Mouse (Mus musculus) midbrain, embryonic 10.5 days (tissue): ENCODE data around the gene Tbc1d10b. TPM values are rescaled to one million over a fixed set of nuclear protein-coding genes. Genes with fewer than 3 reads are reported as not detected.
"Not testable (repeated sequence)": the region's sequence is repeated elsewhere in the genome, so short reads cannot be mapped to it uniquely, and the experiment has no call there.

Source experiments
- DNase-seq: peaks from one replicate; pipeline ENCODE4 v3.0.0-alpha.2; 2017; ENCODE audit warnings: low spot score
- H3K27ac ChIP-seq: fragments of 300-500 bp; sonication (generic); replicated peaks from 2 replicates; pipeline ENCODE4 v1.5.1; 2016; ENCODE audit warnings: mild to moderate bottlenecking
- H3K27me3 ChIP-seq: fragments of 300-500 bp; sonication (generic); 2 replicates; pipeline ENCODE4 v1.6.1; 2016; ENCODE audit warnings: low read depth, mild to moderate bottlenecking; ENCODE audit not compliant: poor library complexity, severe bottlenecking
- H3K36me3 ChIP-seq: fragments of 300-500 bp; sonication (generic); 2 replicates; pipeline ENCODE4 v1.6.1; 2016; ENCODE audit warnings: mild to moderate bottlenecking, moderate library complexity
- H3K4me1 ChIP-seq: fragments of 300-500 bp; sonication (generic); 2 replicates; pipeline ENCODE4 v1.6.1; 2016
- H3K4me3 ChIP-seq: fragments of 300-500 bp; sonication (generic); 2 replicates; pipeline ENCODE4 v1.5.1; 2016; ENCODE audit warnings: mild to moderate bottlenecking, moderate library complexity
- H3K9me3 ChIP-seq: fragments of 300-500 bp; sonication (generic); replicated peaks from 2 replicates; pipeline ENCODE4 v1.6.1; 2016; ENCODE audit warnings: mild to moderate bottlenecking
- WGBS: fragments of 180-500 bp; shearing (Covaris S2); methylation state at CpG from one replicate; pipeline ENCODE4 v1.1.7; 2016; 5-methylcytosine and 5-hydroxymethylcytosine counted together
- polyA plus RNA-seq: library from polyadenylated mRNA; unstranded; fragments of >200 nt; fragmentation: Nextera tagmentation; extraction: Ambion mirVana; gene quantifications from 2 replicates; pipeline ENCODE4 v1.2.1, GENCODE M21; 2016

The Tbc1d10b gene
- polyA plus RNA-seq, 1 experiment from 2014 or later: 22.7 TPM

DNA sequence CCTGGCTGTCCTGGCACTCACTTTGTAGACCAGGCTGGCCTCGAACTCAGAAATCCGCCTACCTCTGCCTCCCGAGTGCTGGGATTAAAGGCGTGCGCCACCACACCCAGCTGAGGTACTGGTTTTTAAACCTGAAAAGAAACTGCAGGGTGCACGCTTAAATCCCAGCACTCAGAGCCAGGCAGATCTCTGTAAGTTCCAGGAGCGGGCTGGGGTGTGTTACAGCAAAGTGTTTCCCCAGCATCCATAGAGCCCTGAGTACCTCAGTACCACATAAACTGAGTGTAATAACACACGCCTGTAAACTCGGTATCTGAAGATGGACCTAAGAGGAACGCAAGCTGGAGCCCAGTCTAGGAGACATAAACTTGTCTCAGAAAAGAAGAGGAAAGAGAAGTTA lies 20.9 kb downstream of the Tbc1d10b start:
- Histone ChIP-seq H3K27ac (no peak overlapping the region), H3K27me3 (no peaks in the 10 kb centered on the region), H3K4me3 (no peak overlapping the region), H3K4me1 (no peaks in the 10 kb centered on the region), H3K36me3 (peaks cover 21% of the 10 kb centered on the region), H3K9me3 (no peaks in the 10 kb centered on the region)
- DNase-seq: no peak
- 73% methylated on average over 10 of the region's 10 CpGs for WGBS

DNA sequence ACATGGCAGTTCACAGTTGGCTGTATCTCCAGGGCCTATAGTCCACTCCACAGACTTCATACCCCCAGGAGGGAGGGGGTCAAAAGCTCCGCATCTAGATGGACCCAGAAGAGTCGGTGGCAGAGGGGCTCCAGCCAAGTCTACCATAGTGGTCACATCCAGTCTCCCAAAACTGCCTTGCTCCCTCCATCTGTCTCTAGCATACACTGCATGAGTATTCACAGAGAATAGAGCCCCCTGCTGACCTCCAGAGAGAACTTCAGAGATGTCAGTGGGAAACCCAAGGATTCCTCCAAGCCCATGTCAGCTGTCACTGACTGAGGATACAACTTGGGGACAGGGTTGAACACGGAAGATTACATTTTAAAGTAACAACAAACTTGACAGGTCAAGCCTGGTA lies 22.7 kb downstream of the Tbc1d10b start:
- H3K27me3 ChIP-seq: no peaks in the 10 kb centered on the region
- H3K9me3 ChIP-seq: no peaks in the 10 kb centered on the region
- peaks cover 4% of the 10 kb centered on the region for H3K36me3 ChIP-seq
- WGBS: 72% methylated on average over 3 of the region's 3 CpGs
- no peaks in the 10 kb centered on the region for H3K4me1 ChIP-seq
- no peak for DNase-seq
- H3K4me3 ChIP-seq: no peak overlapping the region
- no peak overlapping the region for H3K27ac ChIP-seq

DNA sequence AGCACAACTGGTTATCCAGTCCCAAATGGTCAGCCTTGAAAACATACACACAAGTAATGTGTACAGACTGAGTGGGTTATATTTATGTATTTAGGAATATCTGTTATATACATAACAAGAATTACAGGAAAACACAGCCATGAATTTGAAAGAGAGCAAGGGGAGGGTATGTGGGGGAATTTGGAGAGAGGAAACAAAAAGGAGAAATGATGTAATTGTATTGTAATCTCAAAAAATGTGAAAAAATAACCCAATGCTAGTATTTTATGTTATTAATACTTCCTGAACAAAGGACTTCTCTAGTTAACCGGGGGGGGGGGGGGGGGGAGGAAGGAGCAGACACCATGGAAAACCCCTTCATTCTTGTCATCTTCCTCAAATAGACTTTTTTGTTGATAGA lies 23.5 kb downstream of the Tbc1d10b start:
- Histone ChIP-seq H3K4me3 (no peak overlapping the region), H3K36me3 (no peaks in the 10 kb centered on the region), H3K9me3 (no peaks in the 10 kb centered on the region), H3K27me3 (no peaks in the 10 kb centered on the region), H3K27ac (no peak overlapping the region), H3K4me1 (no peaks in the 10 kb centered on the region)
- WGBS: 67% methylated on average over 1 of the region's 1 CpGs
- no peak for DNase-seq

DNA sequence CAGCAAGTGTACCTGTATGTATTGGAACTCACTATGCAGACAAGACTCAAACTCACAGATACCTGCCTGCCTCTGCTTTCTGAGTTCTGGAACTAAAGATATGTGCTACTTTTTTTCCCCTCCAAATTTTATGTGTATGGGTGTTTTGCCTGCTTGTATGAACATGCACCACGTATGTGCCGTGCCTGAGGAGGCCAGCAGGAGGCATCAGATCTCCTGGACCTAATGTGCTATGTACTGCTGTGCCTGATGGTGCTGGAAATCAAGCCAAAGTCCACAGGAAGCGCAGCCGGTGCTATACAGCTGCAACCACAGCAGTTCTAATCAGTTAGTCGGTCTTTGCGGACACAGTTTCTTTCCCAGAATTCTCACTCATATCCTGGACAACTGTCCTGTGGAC lies 24.4 kb downstream of the Tbc1d10b start:
- Histone ChIP-seq H3K4me3 (no peak overlapping the region), H3K9me3 (no peaks in the 10 kb centered on the region), H3K36me3 (no peaks in the 10 kb centered on the region), H3K4me1 (no peaks in the 10 kb centered on the region), H3K27ac (no peak overlapping the region), H3K27me3 (no peaks in the 10 kb centered on the region)
- 79% methylated on average over 6 of the region's 6 CpGs for WGBS
- DNase-seq: no peak

DNA sequence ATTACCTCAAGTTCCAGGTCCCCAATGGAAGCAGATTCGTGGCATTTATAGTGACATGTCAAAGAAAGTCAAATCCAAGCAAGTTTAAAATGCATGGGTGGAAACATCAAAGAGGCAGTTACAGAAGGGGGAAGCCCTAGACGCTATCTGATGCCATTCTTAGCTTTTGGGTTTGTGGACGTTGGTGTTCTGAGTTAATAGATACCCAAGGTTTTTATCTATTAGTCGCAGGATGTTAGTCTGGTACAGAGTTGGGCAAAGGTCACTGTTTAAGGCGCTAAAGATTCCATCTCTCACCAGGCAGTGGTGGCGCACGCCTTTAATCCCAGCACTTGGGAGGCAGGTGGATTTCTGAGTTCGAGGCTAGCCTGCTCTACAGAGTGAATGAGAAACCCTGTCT lies 24.9 kb downstream of the Tbc1d10b start:
- WGBS: 84% methylated on average over 8 of the region's 8 CpGs
- H3K4me1 ChIP-seq: no peaks in the 10 kb centered on the region
- H3K36me3 ChIP-seq: no peaks in the 10 kb centered on the region
- H3K4me3 ChIP-seq: no peak overlapping the region
- no peaks in the 10 kb centered on the region for H3K27me3 ChIP-seq
- H3K27ac ChIP-seq: no peak overlapping the region
- H3K9me3 ChIP-seq: no peaks in the 10 kb centered on the region
- no peak for DNase-seq

DNA sequence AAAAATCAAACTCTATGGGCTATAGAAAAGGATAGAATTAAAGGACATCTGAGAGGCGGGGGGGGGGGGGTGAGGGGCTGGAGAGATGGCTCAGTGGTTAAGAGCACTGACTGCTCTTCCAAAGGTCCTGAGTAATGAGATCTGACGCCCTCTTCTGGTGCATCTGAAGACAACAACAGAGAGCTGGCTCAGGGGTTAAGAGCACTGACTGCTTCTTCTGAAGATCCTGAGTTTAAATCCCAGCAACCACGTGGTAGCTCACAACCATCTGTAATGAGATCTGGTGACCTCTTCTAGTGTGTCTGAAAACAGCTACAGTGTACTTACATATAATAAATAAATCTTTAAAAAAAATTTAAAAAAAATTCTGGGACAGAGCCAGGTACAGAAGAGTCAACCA lies 26.5 kb downstream of the Tbc1d10b start:
- H3K36me3 ChIP-seq, H3K27ac ChIP-seq, H3K4me1 ChIP-seq, H3K9me3 ChIP-seq, H3K27me3 ChIP-seq, DNase-seq, H3K4me3 ChIP-seq: not testable (repeated sequence)
- WGBS: 12% methylated on average over 2 of the region's 3 CpGs

DNA sequence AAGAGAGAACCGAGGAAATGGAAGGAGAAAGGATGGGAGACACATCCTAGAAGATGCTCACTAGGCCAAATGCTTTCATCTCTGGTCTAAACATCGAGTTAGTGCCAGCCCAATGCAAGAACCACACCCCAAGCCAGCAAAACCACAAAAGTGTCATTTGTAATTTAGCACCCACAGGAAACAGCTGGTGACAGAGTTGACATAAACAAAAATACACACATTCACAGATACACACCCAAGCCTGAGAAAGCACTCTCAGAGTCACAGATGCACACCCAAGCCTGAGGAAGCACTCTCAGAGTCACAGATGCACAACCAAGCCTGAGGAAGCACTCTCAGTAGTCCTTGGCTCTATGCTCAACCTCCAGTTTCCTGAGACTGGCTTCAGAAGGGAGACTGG lies 27.5 kb downstream of the Tbc1d10b start:
- Histone ChIP-seq H3K36me3 (no peaks in the 10 kb centered on the region), H3K27ac (no peak overlapping the region), H3K27me3 (no peaks in the 10 kb centered on the region), H3K4me3 (no peak overlapping the region), H3K4me1 (no peaks in the 10 kb centered on the region), H3K9me3 (no peaks in the 10 kb centered on the region)
- no peak for DNase-seq
- WGBS: 82% methylated on average over 2 of the region's 2 CpGs

DNA sequence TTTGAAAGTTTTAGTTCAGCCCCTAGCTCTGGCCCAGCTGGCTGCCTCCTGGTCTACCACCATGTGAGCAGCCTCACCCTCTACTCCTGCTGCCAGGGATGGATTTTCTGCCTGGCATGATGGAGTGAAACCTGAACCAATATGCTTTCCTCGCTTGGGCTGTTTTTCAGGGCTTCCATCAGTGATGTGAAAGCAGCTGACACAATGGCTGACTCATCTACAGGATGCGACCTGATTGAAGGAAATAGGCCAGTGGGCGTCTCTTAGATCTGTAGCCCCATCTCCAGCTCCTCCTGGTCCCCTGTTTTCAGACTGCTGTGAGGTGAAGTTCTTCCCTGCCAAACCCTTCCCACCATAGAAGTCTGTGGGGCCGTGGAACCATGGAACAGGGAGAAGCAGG lies 31.3 kb downstream of the Tbc1d10b start:
- Histone ChIP-seq H3K4me3 (no peak overlapping the region), H3K27ac (no peak overlapping the region), H3K36me3 (no peaks in the 10 kb centered on the region), H3K4me1 (no peaks in the 10 kb centered on the region), H3K27me3 (no peaks in the 10 kb centered on the region), H3K9me3 (0 out of 2 replicates have a peak, but pooled peaks cover 3% of the 10 kb centered on the region)
- 79% methylated on average over 4 of the region's 4 CpGs for WGBS
- DNase-seq: no peak

DNA sequence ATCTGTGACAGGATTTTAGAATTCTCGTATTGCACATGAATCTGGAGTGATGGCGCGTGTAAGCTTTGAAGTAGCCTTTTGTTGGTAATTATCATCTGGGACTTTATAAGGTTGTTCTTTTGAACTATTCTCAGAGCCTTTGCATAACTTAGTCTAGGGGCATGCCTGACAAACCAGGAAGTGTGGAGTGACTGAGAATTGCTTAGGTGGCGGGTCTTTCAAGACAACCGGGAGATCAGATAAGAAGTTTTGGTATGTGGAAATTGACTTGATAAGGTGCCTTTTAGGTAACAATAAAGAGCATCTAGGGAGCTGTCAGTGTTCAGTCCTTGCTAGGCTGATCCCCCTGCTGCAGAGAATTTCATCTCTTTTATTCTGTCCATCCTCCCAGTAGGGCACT lies 41.8 kb downstream of the Tbc1d10b start:
- no peak overlapping the region for H3K27ac ChIP-seq
- no peak overlapping the region for H3K4me3 ChIP-seq
- no peak for DNase-seq
- H3K36me3 ChIP-seq: no peaks in the 10 kb centered on the region
- H3K27me3 ChIP-seq: no peaks in the 10 kb centered on the region
- no peaks in the 10 kb centered on the region for H3K4me1 ChIP-seq
- 93% methylated on average over 5 of the region's 5 CpGs for WGBS
- no peaks in the 10 kb centered on the region for H3K9me3 ChIP-seq

DNA sequence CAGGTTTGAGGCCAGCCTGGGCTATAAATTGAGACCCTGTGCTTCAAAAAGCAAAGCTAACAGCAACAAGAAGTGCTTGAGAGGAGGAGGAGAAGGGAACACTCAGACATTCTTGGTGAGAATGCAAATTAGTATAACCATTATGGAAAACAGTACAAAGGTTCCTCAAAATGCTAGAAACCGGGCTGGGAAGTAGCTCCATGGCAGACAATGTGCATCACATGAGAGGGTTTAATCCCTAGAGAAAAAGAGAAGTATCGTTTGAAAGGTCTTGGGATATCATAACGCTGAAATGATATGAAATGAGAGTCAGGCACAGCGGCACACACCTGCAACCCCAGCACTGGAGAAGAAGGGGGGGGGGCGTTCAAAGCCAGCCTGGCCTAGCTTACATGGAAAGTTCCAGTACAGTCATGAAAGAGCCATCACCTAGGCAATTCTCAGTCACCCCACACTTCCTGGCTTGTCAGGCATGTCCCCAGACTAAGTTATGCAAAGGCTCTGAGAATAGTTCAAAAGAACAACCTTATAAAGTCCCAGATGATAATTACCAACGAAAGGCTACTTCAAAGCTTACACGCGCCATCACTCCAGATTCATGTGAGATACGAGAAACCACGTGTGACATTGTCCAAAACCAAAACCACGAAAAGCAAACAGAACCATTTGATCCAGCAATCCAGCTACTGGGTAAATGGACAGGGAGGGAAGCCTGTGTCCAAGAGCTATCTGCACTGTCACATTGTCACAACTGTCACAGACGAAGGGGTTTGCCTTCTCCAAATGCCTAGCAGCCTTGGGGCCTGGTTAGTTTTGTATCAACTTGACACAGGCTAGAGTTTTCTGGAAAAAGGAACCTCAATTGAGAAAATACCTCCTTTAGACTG lies 42.4 kb downstream of the Tbc1d10b start:
- H3K27ac ChIP-seq: no peak overlapping the region
- H3K4me1 ChIP-seq: no peaks in the 10 kb centered on the region
- no peak overlapping the region for H3K4me3 ChIP-seq
- DNase-seq: no peak
- H3K36me3 ChIP-seq: no peaks in the 10 kb centered on the region
- H3K9me3 ChIP-seq: no peaks in the 10 kb centered on the region
- WGBS: 88% methylated on average over 12 of the region's 12 CpGs
- H3K27me3 ChIP-seq: no peaks in the 10 kb centered on the region

DNA sequence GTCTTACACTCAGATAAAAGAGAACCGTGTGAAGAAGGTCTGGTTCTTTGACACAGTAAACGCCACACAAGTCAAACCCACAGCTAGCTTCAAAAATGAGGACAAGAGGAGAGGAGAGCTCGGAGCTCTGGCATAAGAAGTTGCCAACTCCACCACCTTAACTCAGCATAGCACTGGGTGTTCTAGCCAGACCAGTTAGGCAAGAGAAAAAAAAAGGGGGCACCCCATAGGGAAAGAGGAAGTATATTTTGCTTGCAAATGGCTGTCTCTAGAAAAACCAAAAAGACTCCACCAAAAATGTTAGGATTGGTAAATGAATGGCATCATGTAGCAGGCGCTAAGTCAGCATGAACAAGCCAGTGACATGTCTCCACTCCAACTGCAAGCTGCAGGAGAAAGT lies 44.3 kb downstream of the Tbc1d10b start:
- no peak overlapping the region for H3K4me3 ChIP-seq
- H3K27me3 ChIP-seq: no peaks in the 10 kb centered on the region
- no peaks in the 10 kb centered on the region for H3K4me1 ChIP-seq
- WGBS: 80% methylated on average over 4 of the region's 4 CpGs
- DNase-seq: no peak
- no peaks in the 10 kb centered on the region for H3K9me3 ChIP-seq
- H3K36me3 ChIP-seq: no peaks in the 10 kb centered on the region
- no peak overlapping the region for H3K27ac ChIP-seq

DNA sequence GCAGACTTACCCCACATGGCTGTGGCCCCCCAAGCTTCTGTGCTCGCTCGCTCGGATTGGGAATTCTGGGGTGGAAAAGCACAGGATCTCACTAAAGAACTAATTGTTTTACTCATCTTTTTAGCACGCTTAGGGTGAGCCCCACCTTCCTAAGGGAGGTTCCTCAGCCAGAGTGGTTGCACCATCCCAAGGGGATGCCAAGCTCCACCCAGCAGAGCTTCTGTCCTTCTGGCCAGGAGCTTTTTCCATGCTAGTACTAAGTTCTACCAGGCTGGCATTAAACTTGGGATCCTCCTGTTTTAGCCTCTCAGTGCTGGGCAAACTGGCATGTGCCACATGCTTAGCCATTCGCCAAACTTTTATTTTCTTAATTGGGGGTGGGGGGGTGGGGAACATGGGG lies 45.7 kb downstream of the Tbc1d10b start:
- Histone ChIP-seq H3K36me3 (no peaks in the 10 kb centered on the region), H3K4me3 (no peak overlapping the region), H3K27me3 (no peaks in the 10 kb centered on the region), H3K4me1 (no peaks in the 10 kb centered on the region), H3K27ac (no peak overlapping the region), H3K9me3 (no peaks in the 10 kb centered on the region)
- no peak for DNase-seq
- WGBS: 92% methylated on average over 5 of the region's 5 CpGs

DNA sequence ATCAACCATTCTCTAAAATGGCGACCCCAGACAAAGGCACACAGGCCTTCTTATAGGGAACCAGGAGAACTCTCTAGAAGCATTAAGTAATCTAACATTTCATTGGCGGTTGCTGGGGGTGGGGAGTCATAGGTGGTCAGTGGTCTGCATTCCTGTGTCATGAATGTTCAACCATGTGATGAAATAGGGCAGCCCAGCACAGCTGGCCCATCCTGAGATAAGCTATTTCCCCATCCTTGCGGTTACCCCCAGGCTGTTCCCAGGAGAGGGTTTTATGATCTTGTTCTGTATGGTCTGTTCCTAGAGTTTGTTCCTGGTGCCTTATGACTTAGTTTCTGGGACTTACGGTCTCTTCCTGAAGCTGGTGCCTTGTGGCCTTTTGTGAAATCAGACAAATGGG lies 50.7 kb downstream of the Tbc1d10b start:
- DNase-seq: no peak
- H3K4me1 ChIP-seq: no peaks in the 10 kb centered on the region
- no peak overlapping the region for H3K27ac ChIP-seq

More for the DNA sequence above, 50.7 kb downstream of the Tbc1d10b start:
- H3K36me3 ChIP-seq: no peaks in the 10 kb centered on the region
- no peak overlapping the region for H3K4me3 ChIP-seq
- H3K9me3 ChIP-seq: no peaks in the 10 kb centered on the region
- no peaks in the 10 kb centered on the region for H3K27me3 ChIP-seq
- WGBS: 89% methylated on average over 4 of the region's 4 CpGs
